Mouse (Mus musculus): ENCODE results near the gene Prune1. TPM values are rescaled to one million over a fixed set of nuclear protein-coding genes. Genes with fewer than 3 reads are reported as not detected.

Gene Prune1
- total and polyA plus RNA-seq, 2 experiments from 2014 or later, result 77.3 to 78.9 TPM

DNA sequence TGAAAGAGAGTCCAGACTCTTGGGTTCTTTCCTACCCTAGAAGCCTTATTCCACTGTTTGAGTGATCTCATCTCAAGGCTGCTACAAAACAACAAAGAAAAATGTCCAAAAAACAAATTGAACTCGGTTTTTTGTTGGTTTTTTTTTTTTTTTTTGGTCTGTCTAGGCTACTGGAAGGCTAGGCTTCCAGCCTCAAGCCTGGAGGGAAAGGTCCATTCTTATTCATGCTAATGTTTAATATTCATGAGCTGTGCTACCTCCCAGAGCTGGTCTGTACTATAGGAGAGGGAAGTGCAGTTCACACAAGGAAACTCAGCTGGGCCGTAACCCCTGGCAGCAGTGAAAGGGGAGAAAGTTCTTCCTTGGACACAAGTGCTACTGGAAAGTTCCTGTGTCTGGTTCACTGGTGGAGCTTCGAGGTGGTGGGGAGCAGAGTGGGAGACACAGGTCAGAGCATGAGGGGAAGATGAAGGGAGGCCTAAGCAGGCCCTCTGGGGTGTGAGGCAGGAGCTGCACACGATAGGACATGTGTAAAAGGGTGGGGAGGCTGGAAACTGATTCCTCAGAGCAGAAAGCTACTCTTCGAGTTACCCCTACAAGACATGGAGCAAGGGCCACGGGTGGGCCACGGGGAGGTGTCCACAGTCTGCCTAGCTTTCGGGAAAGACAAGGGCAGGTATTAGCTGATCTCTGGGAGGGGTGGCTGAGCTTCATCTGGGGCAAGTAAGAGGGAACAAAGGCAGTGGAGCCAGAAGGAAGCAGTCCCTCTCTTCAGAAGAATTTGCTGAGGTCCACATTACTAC lies 51.2 kb downstream of the Prune1 start:
- WGBS, result 25% methylated on average over 8 of the region's 8 CpGs
- Histone ChIP-seq H3K27ac (ENCODE audit: low read depth, low read length) (peak overlapping the region; percentile 97), H3K27me3 (ENCODE audit: insufficient read depth, low read length) (no peaks in the 10 kb centered on the region), H3K4me2 (ENCODE audit: low read depth, low read length, poor library complexity, severe bottlenecking) (peak overlapping the region; percentile 74), H3K9ac (replicated peaks; ENCODE audit: low read length, poor library complexity, severe bottlenecking) (peak overlapping the region; percentile 87; the same call in 1 of the 2 replicates), H3K9me3 (ENCODE audit: low read length) (no peaks in the 10 kb centered on the region), H3K4me1 (ENCODE audit: insufficient read depth, low read length) (peaks cover 19% of the 10 kb centered on the region), H3K4me3 (ENCODE audit: low read depth, low read length) (peak overlapping the region; percentile 86), H3K36me3 (ENCODE audit: insufficient read depth, low read length) (peaks cover 29% of the 10 kb centered on the region)
- TF ChIP-seq CTCF (IDR thresholded peaks at IDR 0.05), result no peak
- DNase-seq (ENCODE audit: low spot score) (peak; percentile 64), ATAC-seq (ENCODE audit: low FRiP score) (no peak)

DNA sequence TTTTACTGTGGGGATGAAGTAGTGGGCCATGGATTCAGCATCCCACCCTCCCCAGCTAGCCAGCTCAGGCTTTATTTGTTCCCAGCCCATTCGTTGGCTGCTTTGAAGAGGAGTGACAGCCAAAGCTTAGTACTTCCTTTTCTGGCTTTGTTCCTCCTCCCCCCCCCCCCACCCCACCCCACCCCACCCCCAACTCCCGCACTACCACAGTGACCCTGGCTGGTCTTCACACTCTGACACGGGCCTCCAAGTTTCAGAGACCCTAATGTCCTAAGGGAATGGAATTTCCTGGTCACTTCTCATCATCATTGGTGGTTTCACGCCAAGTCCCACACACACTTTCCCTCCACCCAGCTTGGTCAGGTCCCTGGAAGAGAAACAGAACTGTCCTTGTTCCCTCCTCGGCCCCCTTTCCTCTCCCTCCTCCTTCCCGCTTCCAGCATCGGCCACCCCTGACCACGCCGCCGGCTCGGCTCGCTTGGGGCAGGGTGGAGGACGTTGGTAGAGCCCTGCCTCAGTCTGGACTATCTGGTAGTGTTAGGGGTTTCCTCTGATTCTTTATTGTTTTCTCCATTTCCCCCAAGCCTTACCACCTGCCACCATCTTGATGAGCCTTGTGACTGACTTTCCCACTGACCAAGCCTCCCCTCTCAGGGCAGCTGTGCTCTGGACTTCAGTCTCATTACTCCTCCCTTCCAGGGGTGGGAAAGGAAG lies 51.9 kb downstream of the Prune1 start:
- TF ChIP-seq CTCF (IDR thresholded peaks at IDR 0.05), result no peak
- Histone ChIP-seq H3K27ac (ENCODE audit: low read depth, low read length) (peak overlapping the region; percentile 97), H3K9ac (replicated peaks; ENCODE audit: low read length, poor library complexity, severe bottlenecking) (peak overlapping the region; percentile 87), H3K27me3 (ENCODE audit: insufficient read depth, low read length) (no peaks in the 10 kb centered on the region), H3K36me3 (ENCODE audit: insufficient read depth, low read length) (peaks cover 25% of the 10 kb centered on the region), H3K4me2 (ENCODE audit: low read depth, low read length, poor library complexity, severe bottlenecking) (peak overlapping the region; percentile 74), H3K4me3 (ENCODE audit: low read depth, low read length) (peak overlapping the region; percentile 86), H3K9me3 (ENCODE audit: low read length) (no peaks in the 10 kb centered on the region), H3K4me1 (ENCODE audit: insufficient read depth, low read length) (peaks cover 22% of the 10 kb centered on the region)
- peak; percentile 28; the same call in 1 of the 2 replicates for ATAC-seq (ENCODE audit: low FRiP score)
- WGBS, result 2% methylated on average over 13 of the region's 13 CpGs
- DNase-seq (ENCODE audit: low spot score), result peak; percentile 76

DNA sequence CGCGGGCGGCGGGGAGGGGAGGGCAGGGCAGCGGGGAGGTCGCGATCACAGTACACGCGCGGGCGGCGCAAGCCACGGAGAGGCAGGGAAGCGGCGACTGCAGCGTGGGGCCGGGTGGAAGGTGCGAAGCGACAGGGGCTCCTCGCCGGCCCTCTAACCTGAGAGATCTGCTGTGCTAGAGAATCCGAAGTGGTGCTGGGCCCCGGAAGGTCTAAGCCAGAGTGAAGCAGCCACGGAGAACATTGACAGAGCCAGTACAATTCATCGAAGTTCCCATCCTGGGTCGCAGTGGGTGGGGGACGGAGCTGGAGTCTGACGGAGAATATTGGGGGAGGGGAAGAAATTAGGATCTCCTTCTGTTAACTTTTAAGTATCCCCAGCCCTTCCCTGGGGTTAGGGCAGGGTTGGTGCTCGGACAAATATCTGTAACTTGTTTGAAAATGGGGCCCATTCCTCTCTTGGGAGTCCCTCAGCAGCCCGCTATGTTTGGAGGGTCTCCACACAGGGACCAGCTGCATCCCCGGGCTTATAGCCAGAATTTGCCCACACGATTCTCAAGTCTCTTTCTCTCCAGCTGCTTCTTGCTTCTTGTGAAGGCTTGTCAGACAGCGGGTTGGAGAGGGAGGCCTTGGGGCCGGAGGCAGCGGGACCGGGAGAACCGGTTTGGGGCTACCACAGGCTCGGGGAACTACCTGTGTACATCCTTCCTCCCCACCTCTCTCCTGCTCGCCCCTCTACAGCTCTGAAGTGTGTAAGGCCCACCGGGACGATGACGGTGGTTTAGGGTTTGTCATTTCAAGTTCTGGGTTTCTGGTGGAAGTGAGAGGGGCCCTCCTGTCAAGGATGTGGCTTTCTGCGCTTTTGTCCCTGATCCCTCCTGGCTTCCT lies 52.7 kb downstream of the Prune1 start:
- H3K4me1 ChIP-seq (ENCODE audit: insufficient read depth, low read length), result peaks cover 29% of the 10 kb centered on the region
- H3K4me2 ChIP-seq (ENCODE audit: low read depth, low read length, poor library complexity, severe bottlenecking), result peak overlapping the region; percentile 74
- H3K27ac ChIP-seq (ENCODE audit: low read depth, low read length), result peak overlapping the region; percentile 97
- no peaks in the 10 kb centered on the region for H3K9me3 ChIP-seq (ENCODE audit: low read length)
- H3K9ac ChIP-seq (replicated peaks; ENCODE audit: low read length, poor library complexity, severe bottlenecking), result peak overlapping the region; percentile 87
- no peak for ATAC-seq (ENCODE audit: low FRiP score)
- H3K27me3 ChIP-seq (ENCODE audit: insufficient read depth, low read length), result no peaks in the 10 kb centered on the region
- H3K4me3 ChIP-seq (ENCODE audit: low read depth, low read length), result peak overlapping the region; percentile 86
- no peak for TF ChIP-seq CTCF (IDR thresholded peaks at IDR 0.05)
- H3K36me3 ChIP-seq (ENCODE audit: insufficient read depth, low read length), result peaks cover 23% of the 10 kb centered on the region
- under 1% methylated on average over 41 of the region's 43 CpGs for WGBS
- peak; percentile 81 for DNase-seq (ENCODE audit: low spot score)

DNA sequence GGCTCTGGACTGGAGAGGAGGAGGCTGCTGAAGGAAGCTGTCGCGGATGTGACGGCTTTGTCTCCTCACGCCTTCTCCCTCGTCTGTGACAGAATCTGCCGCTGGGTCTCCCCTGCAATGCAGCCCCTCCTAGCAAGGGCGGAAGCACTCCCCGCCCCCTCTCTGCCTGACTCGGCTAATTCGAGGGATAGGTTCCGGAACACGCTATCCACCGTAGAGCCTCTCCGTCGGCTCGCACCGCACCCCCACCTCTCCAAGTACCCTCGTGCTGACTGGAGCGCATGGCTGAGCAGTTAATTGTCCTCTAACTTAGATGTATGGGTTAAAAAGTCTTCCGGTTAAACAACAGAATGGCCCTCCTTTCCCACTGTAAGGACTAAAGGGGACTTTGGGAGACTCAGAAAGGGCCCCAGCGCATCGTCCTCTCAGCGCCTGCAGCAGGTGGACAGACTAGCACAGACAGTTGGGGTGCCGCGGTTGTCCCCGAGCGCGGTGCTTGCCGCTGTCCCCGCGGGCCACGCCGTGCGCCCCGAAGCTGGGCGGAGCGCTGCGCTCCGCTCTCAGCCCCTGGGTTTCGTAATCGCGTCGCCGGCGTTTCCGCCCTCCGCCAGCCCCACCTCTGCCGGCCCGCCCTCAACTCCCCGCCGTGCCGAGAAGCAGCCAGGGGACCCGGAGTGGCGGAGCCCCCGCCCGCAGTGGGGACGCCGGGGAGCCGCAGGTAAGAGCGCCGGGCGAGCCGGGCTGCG lies 53.6 kb downstream of the Prune1 start, which contains the start of gene Cdc42se1:
TSS of gene Cdc42se1 (plus strand) at position 585 of the 746 bp plus-strand sequence.
- H3K4me2 ChIP-seq (ENCODE audit: low read depth, low read length, poor library complexity, severe bottlenecking), result peak within 1 kb of the TSS; percentile 74
- peak within 1 kb of the TSS; percentile 87 for H3K9ac ChIP-seq (replicated peaks; ENCODE audit: low read length, poor library complexity, severe bottlenecking)
- ATAC-seq (ENCODE audit: low FRiP score) (peak; percentile 90), DNase-seq (ENCODE audit: low spot score) (peak; percentile 97)
- under 1% methylated on average over 64 of the region's 64 CpGs for WGBS
- H3K4me1 ChIP-seq (ENCODE audit: insufficient read depth, low read length), result peaks cover 29% of the 10 kb centered on the region
- H3K36me3 ChIP-seq (ENCODE audit: insufficient read depth, low read length), result peaks cover 15% of the 10 kb centered on the region
- H3K27ac ChIP-seq (ENCODE audit: low read depth, low read length), result peak within 1 kb of the TSS; percentile 97
- H3K4me3 ChIP-seq (ENCODE audit: low read depth, low read length), result peak within 1 kb of the TSS; percentile 86
- TF ChIP-seq CTCF (IDR thresholded peaks at IDR 0.05), result peak; percentile 24
- H3K27me3 ChIP-seq (ENCODE audit: insufficient read depth, low read length), result no peaks in the 10 kb centered on the region
- H3K9me3 ChIP-seq (ENCODE audit: low read length), result no peaks in the 10 kb centered on the region

DNA sequence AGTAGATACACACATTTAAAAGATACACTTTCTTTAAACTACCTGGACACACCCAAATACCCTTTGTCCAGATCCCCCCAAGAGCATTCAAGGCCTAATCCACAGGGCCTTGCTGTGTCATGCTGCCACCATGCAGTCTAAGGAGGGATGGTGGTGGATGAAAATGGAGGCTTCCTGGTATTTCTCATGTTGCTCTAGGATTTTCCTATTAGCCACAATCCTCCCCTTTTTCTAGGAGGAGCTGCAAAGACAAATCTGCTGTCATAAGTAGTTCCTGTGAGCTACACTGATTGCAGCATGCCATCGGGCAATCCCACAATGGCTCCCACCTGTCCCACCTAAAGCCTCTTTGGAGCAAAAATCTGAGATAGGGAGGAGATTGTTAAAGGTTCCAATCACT lies 54.7 kb downstream of the Prune1 start:
- Histone ChIP-seq H3K4me1 (ENCODE audit: insufficient read depth, low read length) (peaks cover 29% of the 10 kb centered on the region), H3K4me2 (ENCODE audit: low read depth, low read length, poor library complexity, severe bottlenecking) (peak overlapping the region; percentile 74), H3K27me3 (ENCODE audit: insufficient read depth, low read length) (no peaks in the 10 kb centered on the region), H3K9ac (replicated peaks; ENCODE audit: low read length, poor library complexity, severe bottlenecking) (peak overlapping the region; percentile 87), H3K36me3 (ENCODE audit: insufficient read depth, low read length) (peaks cover 16% of the 10 kb centered on the region), H3K4me3 (ENCODE audit: low read depth, low read length) (peak overlapping the region; percentile 86), H3K9me3 (ENCODE audit: low read length) (no peaks in the 10 kb centered on the region), H3K27ac (ENCODE audit: low read depth, low read length) (peak overlapping the region; percentile 97)
- no peak for TF ChIP-seq CTCF (IDR thresholded peaks at IDR 0.05)
- 11% methylated on average over 1 of the region's 1 CpGs for WGBS
- ATAC-seq (ENCODE audit: low FRiP score) (no peak), DNase-seq (ENCODE audit: low spot score) (peak; percentile 55)
